Mouse (Mus musculus) right cerebral cortex, postnatal 25 days (tissue): ENCODE measurements around the gene Ptpre.
A peak's percentile ranks its signal among the peaks of the same experiment; 100 is the strongest.
"Not testable (repeated sequence)": the region's sequence is repeated elsewhere in the genome, so short reads cannot be mapped to it uniquely, and the experiment has no call there.

ENCODE experiments used
- DNase-seq: peaks from one replicate; pipeline ENCODE4 v3.0.0; 2022

Ptpre gene

GRCm38 (mm10) chr7:135609028-135609427 lies 71.7 kb downstream of the Ptpre start:
- no peak for DNase-seq

DNA sequence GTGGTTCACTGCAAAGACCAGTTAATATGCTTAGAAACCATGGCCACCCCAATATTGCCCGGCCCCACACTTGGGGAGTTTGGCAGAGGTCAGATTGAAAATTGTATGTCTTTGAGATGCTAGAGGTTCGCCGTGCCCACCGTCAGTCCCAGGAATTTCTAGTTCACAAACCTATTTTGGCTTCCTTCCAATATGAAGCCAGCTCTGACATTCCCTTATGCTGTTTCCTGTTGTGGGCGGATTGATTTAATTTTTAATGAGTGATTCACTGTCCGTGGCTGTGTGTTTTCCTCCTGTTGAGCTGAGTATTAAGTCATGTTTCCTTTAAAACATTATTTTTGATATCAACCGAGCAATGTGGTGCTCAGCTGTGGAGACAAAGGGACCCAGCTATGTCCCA lies 72.4 kb downstream of the Ptpre start:
- DNase-seq: no peak

GRCm38 (mm10) chr7:135612276-135612675 lies 75.0 kb downstream of the Ptpre start:
- no peak for DNase-seq

DNA sequence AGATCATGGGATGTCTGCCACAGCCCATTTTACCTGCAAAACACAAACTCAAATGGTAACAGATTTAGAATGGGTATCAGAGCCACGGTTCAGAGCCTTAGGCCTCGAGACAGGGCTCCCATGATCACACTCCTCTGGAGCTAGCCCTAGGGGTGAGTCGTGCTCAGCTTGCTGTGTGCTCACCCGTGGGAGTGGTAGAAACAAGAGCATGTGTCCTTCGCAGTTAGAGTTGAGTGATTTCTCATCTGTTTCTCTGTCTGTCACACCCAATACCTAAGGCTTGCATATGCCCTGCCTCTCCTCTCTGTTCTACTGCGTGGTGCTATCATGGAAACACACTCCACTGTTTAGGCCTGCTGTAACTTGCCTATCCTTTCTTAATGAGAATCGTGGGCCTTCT lies 75.5 kb downstream of the Ptpre start:
- no peak for DNase-seq

DNA sequence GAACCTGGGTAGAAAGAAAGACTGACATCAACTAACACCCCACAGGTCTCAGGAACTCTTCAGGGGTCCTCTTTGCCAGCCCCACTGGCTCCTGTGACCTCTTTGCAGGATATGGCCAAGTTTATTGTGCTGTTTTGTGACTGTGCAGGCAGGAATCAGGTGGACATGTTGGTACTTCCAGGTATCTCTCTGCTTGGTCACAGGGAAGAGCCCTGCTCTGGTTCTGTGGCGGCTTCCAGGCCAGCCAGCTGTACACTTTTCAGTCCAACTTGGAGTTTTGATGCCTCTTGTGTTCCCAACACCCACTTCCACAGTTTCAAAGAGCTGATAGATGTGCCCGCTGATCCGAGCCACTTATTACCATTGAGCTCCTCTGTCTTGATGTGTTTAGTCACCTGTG lies 76.1 kb downstream of the Ptpre start:
- no peak for DNase-seq

GRCm38 (mm10) chr7:135614892-135615291 lies 77.6 kb downstream of the Ptpre start:
- no peak for DNase-seq

DNA sequence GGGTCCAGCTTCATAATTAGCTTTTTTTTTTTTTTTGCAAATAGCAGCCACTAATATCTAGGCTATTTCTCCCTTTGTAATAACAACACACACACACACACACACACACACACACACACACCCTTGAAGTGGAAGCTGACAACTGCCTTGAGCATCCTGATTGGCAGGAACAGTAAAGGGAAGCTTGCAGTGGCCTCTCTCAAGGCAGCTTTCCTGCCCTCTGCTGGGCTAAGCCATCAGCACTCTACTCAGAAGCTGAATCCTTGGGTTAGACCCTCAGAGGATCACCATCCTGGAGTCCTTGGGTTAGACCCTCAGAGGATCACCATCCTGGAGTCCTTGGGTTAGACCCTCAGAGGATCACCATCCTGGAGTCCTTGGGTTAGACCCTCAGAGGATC lies 79.2 kb downstream of the Ptpre start:
- not testable (repeated sequence) for DNase-seq

DNA sequence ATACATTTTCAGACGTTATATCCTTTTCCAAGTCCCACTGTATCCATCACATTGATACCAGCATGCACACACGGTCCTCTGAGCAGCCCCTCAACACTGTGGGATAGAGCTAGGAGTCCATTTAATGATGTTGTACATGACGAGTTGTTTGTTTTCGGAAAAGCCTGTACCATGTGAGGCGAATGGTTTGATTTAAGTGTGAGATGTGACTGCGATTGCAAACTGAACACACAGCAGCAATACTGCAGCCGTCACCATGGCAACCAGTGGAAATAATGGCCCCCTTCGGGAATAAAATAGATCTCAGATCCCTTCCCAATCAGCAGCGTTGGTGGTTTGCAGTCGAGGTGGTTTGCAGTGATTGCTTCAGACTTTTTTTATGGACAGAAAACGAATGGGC lies 80.5 kb downstream of the Ptpre start:
- DNase-seq: peak; percentile 52

DNA sequence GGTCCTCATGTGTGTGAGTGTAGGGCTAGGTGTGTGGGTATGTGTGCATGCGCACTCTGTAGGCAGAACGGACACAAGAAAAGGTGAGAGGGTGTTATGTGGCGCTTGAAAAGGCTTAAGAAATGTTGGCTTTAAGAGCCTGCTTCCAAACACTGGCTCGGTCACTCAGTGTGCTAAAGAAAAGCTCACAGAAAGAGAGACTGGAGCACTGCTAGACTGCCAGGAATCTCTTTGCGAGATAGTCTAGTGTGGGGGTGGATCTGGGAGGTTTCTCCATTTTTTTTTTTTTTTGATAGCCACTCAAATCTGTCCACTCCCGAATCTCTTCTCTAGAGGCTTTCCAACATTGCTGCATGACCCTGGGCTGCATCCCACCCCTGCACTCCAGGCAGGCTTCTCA lies 84.4 kb downstream of the Ptpre start:
- no peak for DNase-seq

- DNase-seq: no peak
These were observed 85.0 kb downstream of the Ptpre start for GRCm38 (mm10) chr7:135622241-135622640.

DNA sequence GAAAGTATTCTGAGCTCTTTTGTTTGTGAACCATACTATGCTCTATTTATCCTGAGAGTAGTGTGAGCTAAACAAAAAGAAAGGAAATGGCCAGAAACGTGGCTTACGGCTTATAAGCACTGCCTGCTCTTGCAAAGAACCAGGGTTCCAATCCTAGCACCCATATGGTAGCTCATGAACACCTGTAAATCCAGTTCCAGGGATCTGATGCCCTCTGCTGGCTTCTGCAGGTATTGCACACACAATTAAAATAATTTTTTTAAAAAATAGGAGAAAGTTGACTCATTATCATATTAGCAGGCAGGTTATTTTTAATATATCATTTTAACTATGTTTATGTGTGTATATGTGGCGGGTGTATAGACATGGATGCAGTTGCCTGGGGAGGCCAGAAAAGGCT lies 87.6 kb downstream of the Ptpre start:
- DNase-seq: no peak

DNA sequence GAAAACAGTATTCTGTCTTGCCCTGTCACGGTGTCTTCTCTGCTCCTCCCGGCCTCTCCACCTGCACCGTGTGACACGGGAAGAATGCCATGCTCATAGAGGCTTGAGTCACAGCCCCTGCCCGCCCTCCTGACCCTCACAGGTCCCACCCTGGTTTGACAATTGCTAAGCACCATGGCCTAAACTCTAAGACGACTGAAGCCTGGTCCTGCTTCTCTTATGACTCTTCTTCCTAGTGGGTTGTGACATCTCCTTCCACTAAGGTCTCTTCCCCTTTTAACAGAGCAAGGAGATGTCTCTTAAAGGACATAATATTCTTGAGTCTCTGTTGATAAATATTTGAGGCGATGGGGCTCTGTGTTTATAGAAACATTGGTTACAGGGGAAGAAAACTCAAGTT lies 91.1 kb downstream of the Ptpre start:
- no peak for DNase-seq

DNA sequence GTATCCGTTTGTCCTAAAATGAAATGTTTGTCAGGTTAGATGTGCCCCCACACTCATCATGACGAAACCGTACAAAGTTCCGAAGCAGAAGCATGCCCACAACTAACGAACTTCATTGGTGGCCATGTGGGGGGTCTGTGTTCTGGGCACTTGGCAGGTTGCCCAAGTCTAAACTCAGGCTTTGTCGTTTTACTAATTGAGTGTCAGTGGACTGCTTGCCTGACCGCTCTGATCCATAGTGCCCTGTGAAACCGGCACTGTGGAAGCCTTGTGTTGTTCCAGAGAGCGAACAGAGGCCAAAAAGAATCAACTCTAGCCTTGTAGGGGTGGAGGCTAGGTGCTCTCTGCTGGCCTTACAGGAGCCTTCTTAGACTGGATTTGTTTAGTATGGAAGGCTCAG lies 91.7 kb downstream of the Ptpre start:
- no peak for DNase-seq

DNA sequence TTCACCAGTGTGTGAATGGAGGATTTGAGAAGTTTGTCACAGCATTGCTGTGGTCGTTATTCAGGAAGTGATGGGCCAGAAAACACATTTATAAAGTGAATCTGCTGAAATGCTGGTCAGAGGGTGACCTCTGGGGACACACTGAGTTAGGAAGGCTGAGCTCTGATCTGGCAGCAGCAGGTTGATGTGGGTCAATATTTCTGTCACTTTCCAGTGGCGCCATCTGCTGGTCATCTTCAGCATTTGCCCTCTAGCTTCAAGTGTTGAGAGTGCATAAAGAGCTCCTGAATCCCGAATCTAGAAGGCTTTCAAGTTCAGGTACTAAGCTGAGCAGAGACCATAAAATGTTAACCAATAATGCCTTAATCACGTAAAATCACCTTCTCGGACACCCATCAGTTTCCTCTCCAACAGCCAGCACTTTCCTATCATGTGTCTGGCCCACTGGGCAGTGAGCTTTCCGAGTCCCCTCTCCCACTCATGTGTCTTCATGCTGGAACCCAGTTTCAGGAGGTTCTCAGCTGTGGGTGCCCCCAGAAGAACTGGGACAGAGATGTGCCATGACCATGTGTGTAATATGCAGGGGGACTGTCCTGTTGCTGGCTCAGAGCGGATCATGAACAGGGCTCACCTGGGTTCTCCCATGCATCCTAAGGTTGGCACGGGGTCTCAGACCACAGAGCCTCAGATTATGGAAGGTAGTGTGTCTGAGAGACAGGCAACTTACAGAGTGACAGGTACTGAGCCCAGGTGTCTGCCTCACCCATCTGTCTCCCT lies 94.7 kb downstream of the Ptpre start:
- peak; percentile 55 for DNase-seq

- DNase-seq: no peak
These were observed 95.5 kb downstream of the Ptpre start for GRCm38 (mm10) chr7:135632716-135633258.

GRCm38 (mm10) chr7:135634851-135635624 lies 97.8 kb downstream of the Ptpre start:
- no peak for DNase-seq

GRCm38 (mm10) chr7:135637406-135637980 lies 100.2 kb downstream of the Ptpre start:
- no peak for DNase-seq

- DNase-seq: no peak
These were observed 102.1 kb downstream of the Ptpre start for GRCm38 (mm10) chr7:135639361-135639760.

DNA sequence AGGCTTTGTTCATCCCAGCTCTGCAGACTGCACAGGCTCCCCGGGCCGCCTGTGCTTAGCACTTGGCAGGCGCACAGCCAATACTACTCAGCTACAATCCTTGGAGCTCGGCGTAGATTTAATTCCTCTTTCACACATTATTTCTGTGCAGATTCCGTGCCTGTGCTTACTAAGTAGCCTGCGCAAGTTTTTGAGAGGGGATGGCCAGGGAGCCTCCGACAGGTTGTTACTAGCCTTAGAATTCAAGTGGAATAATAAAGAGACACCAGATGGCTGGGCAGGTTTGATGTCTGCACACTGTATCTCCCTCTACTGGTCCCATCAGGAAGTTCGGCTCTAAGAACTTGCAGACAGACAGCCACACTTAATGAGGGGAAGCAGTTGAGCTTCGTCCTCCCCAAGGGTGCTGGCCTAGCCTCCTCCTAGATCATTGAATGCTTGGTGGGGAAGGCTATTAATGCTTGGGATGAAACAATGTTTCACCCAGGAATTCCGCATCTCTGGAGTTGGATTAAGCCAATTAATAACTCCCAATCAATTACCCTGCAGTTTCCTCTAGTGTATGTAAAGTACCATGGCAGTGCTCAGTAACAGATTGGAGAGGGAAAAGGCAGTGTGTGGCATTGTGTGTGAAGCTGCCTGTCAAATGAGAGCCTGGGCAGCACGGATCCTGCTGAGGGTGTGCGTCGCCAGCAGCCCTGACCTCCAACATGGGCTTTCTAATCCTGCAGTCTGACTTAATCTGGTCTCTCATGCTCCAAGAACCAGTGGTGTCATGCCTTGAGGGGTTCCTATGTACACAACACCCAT lies 104.6 kb downstream of the Ptpre start:
- peak; percentile 77 for DNase-seq

GRCm38 (mm10) chr7:135644452-135644851 lies 107.2 kb downstream of the Ptpre start:
- DNase-seq: no peak

DNA sequence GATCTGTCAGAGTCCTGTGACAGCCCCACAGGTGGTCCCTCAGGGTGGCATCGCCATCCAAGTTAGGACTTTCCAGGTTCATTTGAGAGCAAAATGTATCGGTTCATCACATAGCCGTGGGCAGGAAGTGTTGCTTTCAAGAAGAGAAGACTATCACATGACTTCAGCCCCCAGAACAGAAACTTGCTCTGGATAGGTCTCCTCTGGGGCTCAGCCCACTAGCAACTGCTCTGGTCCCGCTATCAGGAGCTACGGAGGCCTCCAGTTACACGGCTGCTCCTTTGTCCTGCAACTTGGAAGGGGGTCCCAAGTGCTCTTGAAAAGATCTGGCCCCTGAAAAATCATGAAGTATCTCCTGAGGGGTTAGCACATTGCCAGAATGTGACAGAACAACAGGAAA lies 109.7 kb downstream of the Ptpre start:
- no peak for DNase-seq

GRCm38 (mm10) chr7:135648821-135649220 lies 111.5 kb downstream of the Ptpre start:
- DNase-seq: no peak

GRCm38 (mm10) chr7:135649306-135649705 lies 112.0 kb downstream of the Ptpre start:
- no peak for DNase-seq
